Mouse (Mus musculus): ENCODE data around the gene Rnf103.

DNA sequence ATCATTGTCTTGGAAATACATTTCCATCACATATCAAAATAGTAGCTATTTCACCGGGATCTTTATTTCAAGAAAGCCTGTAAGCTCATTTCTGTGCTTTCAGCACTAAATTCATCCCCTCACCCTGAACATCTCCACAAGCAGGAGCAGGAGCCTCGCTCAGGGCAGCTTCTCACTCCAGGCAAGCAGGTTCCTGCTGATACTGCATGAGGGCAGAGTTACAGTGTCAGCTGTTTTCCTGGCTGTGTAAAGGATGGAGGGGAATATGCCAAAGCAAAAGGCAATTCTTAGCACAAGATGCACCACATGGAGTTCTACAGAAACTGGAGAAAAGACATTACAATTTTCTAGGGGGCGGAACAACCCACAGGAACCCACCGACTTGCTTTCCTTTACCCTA lies 25.8 kb downstream of the Rnf103 start:
- TF ChIP-seq EP300 (IDR thresholded peaks at IDR 0.05) (no peak), CTCF (IDR thresholded peaks at IDR 0.05) (no peak)

All from lung, postnatal 0 days (tissue).